Mouse (Mus musculus) kidney, adult 2 months (tissue): ENCODE results near the gene Ndufv1.

ENCODE experiments used
- CTCF ChIP-seq: fragments of 200-500 bp; conservative IDR thresholded peaks from 2 replicates; pipeline ENCODE4 v1.5.1; 2011; ENCODE audit warnings: low read depth, mild to moderate bottlenecking, control low read depth, low read length, moderate library complexity, mixed read lengths; ENCODE audit not compliant: insufficient read depth, insufficient read length
- POLR2A ChIP-seq: fragments of 200-500 bp; IDR thresholded peaks from one replicate; pipeline ENCODE4 v1.6.1; 2011; ENCODE audit warnings: low read depth, low read length, control low read depth

DNA sequence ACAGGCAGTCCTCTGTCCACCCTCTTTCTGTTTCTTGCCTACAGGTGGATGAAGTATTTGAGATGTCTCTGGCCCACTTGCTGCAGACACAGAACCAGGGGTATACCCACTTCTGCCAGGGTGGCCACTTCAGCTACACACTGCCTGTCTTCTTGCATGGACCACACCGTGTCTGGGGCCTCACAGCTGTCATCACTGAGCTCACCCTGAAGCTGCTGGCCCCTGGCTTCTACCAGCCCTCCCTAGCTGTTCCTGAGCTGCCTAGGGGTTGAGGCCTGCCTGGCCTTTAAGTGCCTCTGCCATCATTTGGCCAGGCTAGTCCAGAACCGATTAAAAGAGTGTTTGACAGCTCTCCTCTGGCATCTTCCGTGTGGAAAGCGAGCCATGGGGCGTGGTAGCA lies 10.9 kb downstream of the Ndufv1 start:
- no peak for TF ChIP-seq CTCF
- no peak for TF ChIP-seq POLR2A
